Mouse (Mus musculus): ENCODE measurements around the gene Fam19a3. TPM values are rescaled to one million over a fixed set of nuclear protein-coding genes. Genes with fewer than 3 reads are reported as not detected.

The Fam19a3 gene
- polyA plus RNA-seq (2014; fragmentation: Nextera tagmentation; extraction: Ambion mirVana), result 1.2 and 2.2 TPM in 2 replicates

GRCm38 (mm10) chr3:104781471-104781903 is at the start of gene Fam19a3:
TSS of gene Fam19a3 (minus strand) at chr3:104781840.
- H3K4me2 ChIP-seq, result peak within 1 kb of the TSS; percentile 100
- H3K9ac ChIP-seq (ENCODE audit: low read depth, low read length), result peak within 1 kb of the TSS; percentile 80
- peak within 1 kb of the TSS; percentile 76 for H3K27ac ChIP-seq (ENCODE audit: low read depth, low read length)
- H3K4me1 ChIP-seq (ENCODE audit: control insufficient read depth, insufficient read depth, low read length), result peaks cover 20% of the 10 kb centered on the region
- H3K9me3 ChIP-seq (replicated peaks; ENCODE audit: control insufficient read depth, low read length), result no peaks in the 10 kb centered on the region
- H3K36me3 ChIP-seq (ENCODE audit: control insufficient read depth, insufficient read depth, low read length), result no peaks in the 10 kb centered on the region
- peak within 1 kb of the TSS; percentile 72 for H3K4me3 ChIP-seq (ENCODE audit: low read depth, low read length)
- ATAC-seq (replicated peaks; ENCODE audit: insufficient number of reproducible peaks, low FRiP score, low TSS enrichment), result peak; percentile 16; the same call in 1 of the 2 replicates
- WGBS (ENCODE audit: insufficient replicate concordance), result under 1% methylated on average over 26 of the region's 26 CpGs
- peaks cover 39% of the 10 kb centered on the region for H3K27me3 ChIP-seq (ENCODE audit: control insufficient read depth, insufficient read depth, low read length)

DNA sequence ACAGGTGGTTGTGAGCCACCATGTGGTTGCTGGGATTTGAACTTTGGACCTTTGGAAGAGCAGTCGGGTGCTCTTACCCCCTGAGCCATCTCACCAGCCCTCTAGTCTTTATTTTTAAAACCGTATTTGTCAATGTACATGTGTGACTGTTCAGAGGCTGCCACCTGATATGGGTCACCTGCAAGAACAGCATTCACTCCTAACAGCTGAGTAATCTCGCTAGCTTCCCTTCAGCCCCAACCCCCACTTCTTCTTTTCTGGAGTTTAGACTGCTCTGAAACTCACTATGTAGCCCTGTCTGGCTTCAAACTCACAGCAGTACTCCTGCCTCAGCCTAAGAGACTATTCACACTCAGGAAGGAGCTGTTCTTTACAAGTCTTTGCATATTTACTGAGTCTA is 40.8 kb upstream of the Fam19a3 start:
- Histone ChIP-seq H3K36me3 (ENCODE audit: control insufficient read depth, insufficient read depth, low read length) (peaks cover 3% of the 10 kb centered on the region; the same call in 1 of the 2 replicates), H3K27ac (ENCODE audit: low read depth, low read length) (no peak overlapping the region), H3K4me1 (ENCODE audit: control insufficient read depth, insufficient read depth, low read length) (peaks cover 12% of the 10 kb centered on the region), H3K9me3 (replicated peaks; ENCODE audit: control insufficient read depth, low read length) (no peaks in the 10 kb centered on the region), H3K9ac (ENCODE audit: low read depth, low read length) (no peak overlapping the region), H3K27me3 (ENCODE audit: control insufficient read depth, insufficient read depth, low read length) (no peaks in the 10 kb centered on the region), H3K4me3 (ENCODE audit: low read depth, low read length) (no peak overlapping the region), H3K4me2 (no peak overlapping the region)
- ATAC-seq (replicated peaks; ENCODE audit: insufficient number of reproducible peaks, low FRiP score, low TSS enrichment), result no peak
- WGBS (ENCODE audit: insufficient replicate concordance), result 87% methylated on average over 3 of the region's 3 CpGs

GRCm38 (mm10) chr3:104820426-104820825 is 38.8 kb upstream of the Fam19a3 start:
- no peak for ATAC-seq (replicated peaks; ENCODE audit: insufficient number of reproducible peaks, low FRiP score, low TSS enrichment)
- H3K9me3 ChIP-seq (replicated peaks; ENCODE audit: control insufficient read depth, low read length), result no peaks in the 10 kb centered on the region
- no peaks in the 10 kb centered on the region for H3K27me3 ChIP-seq (ENCODE audit: control insufficient read depth, insufficient read depth, low read length)
- no peak overlapping the region for H3K9ac ChIP-seq (ENCODE audit: low read depth, low read length)
- no peak overlapping the region for H3K4me3 ChIP-seq (ENCODE audit: low read depth, low read length)
- H3K4me2 ChIP-seq, result no peak overlapping the region
- peaks cover 3% of the 10 kb centered on the region; the same call in 1 of the 2 replicates for H3K36me3 ChIP-seq (ENCODE audit: control insufficient read depth, insufficient read depth, low read length)
- H3K27ac ChIP-seq (ENCODE audit: low read depth, low read length), result no peak overlapping the region; the same call in 1 of the 2 replicates
- WGBS (ENCODE audit: insufficient replicate concordance), result 71% methylated on average over 1 of the region's 1 CpGs
- H3K4me1 ChIP-seq (ENCODE audit: control insufficient read depth, insufficient read depth, low read length), result peaks cover 20% of the 10 kb centered on the region

GRCm38 (mm10) chr3:104818749-104819134 is 37.1 kb upstream of the Fam19a3 start:
- WGBS (ENCODE audit: insufficient replicate concordance), result 3% methylated on average over 3 of the region's 3 CpGs
- Histone ChIP-seq H3K36me3 (ENCODE audit: control insufficient read depth, insufficient read depth, low read length) (peaks cover 3% of the 10 kb centered on the region; the same call in 1 of the 2 replicates), H3K4me2 (peak overlapping the region; percentile 79), H3K9me3 (replicated peaks; ENCODE audit: control insufficient read depth, low read length) (no peaks in the 10 kb centered on the region), H3K27ac (ENCODE audit: low read depth, low read length) (peak overlapping the region; percentile 96), H3K9ac (ENCODE audit: low read depth, low read length) (peak overlapping the region; percentile 97), H3K4me1 (ENCODE audit: control insufficient read depth, insufficient read depth, low read length) (peaks cover 20% of the 10 kb centered on the region), H3K4me3 (ENCODE audit: low read depth, low read length) (peak overlapping the region; percentile 95), H3K27me3 (ENCODE audit: control insufficient read depth, insufficient read depth, low read length) (no peaks in the 10 kb centered on the region)
- ATAC-seq (replicated peaks; ENCODE audit: insufficient number of reproducible peaks, low FRiP score, low TSS enrichment), result no peak

- no peaks in the 10 kb centered on the region for H3K27me3 ChIP-seq (ENCODE audit: control insufficient read depth, insufficient read depth, low read length)
These were observed 36.5 kb upstream of the Fam19a3 start, which contains the start of gene Mov10 for GRCm38 (mm10) chr3:104817991-104818748. TSS of gene Mov10 (minus strand) at chr3:104818563.

DNA sequence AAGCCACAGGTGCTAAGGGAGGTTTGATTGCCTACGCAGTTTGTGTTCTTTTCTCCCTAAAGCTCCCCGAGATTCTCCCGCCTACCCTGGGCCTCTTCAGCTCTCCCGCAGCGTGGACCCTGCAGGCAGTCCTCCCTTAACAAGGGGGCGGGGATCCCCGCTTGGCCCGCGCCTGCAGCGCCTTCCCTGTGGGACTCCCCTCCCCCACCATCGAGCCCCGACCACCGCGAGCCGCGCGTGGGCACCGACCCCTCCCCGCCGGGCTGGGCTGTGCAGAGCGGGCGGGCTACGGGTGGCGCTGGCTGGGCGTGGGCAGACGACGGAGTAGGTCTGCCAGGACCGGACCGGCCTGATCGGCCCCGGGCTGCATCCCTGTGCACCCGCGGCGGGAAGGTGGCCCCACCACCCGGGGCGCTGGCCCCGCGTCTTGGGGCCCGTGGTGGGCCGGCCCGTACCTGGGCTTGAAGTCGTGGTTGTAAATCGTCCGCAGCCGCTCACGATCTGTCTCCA is 35.9 kb upstream of the Fam19a3 start:
- peak overlapping the region; percentile 96 for H3K27ac ChIP-seq (ENCODE audit: low read depth, low read length)

More at GRCm38 (mm10) chr3:104817991-104818748, 36.5 kb upstream of the Fam19a3 start, which contains the start of gene Mov10:
- Histone ChIP-seq H3K9me3 (replicated peaks; ENCODE audit: control insufficient read depth, low read length) (no peaks in the 10 kb centered on the region), H3K27ac (ENCODE audit: low read depth, low read length) (peak within 1 kb of the TSS; percentile 96), H3K9ac (ENCODE audit: low read depth, low read length) (peak within 1 kb of the TSS; percentile 97), H3K4me2 (peak within 1 kb of the TSS; percentile 79), H3K4me3 (ENCODE audit: low read depth, low read length) (peak within 1 kb of the TSS; percentile 95), H3K4me1 (ENCODE audit: control insufficient read depth, insufficient read depth, low read length) (peaks cover 20% of the 10 kb centered on the region), H3K36me3 (ENCODE audit: control insufficient read depth, insufficient read depth, low read length) (peaks cover 3% of the 10 kb centered on the region; the same call in 1 of the 2 replicates)
- WGBS (ENCODE audit: insufficient replicate concordance), result under 1% methylated on average over 40 of the region's 40 CpGs
- ATAC-seq (replicated peaks; ENCODE audit: insufficient number of reproducible peaks, low FRiP score, low TSS enrichment), result peak; percentile 83

DNA sequence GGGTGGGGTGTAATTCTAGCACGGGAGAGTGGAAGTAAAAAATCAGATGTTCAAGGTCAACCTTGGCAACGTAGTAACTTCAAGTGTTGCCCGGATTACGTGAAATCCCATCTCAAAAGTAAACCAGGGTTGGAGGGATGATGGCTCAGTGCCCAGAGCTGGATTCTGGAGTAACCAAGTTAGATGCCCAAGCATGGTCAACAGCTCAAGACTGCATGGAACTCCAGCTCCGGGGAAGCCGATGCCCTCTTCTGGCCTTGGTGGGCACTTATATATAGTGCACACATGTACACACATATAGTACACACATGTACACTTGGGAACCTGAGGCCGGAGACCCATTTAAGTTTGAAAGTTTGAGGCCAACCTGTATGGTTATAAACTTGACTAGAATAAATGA is 34.5 kb upstream of the Fam19a3 start:
- H3K4me2 ChIP-seq, result no peak overlapping the region
- H3K4me1 ChIP-seq (ENCODE audit: control insufficient read depth, insufficient read depth, low read length), result peaks cover 20% of the 10 kb centered on the region
- no peaks in the 10 kb centered on the region for H3K27me3 ChIP-seq (ENCODE audit: control insufficient read depth, insufficient read depth, low read length)
- 96% methylated on average over 7 of the region's 7 CpGs for WGBS (ENCODE audit: insufficient replicate concordance)
- H3K9ac ChIP-seq (ENCODE audit: low read depth, low read length), result no peak overlapping the region
- H3K9me3 ChIP-seq (replicated peaks; ENCODE audit: control insufficient read depth, low read length), result no peaks in the 10 kb centered on the region
- H3K36me3 ChIP-seq (ENCODE audit: control insufficient read depth, insufficient read depth, low read length), result peaks cover 3% of the 10 kb centered on the region; the same call in 1 of the 2 replicates
- no peak for ATAC-seq (replicated peaks; ENCODE audit: insufficient number of reproducible peaks, low FRiP score, low TSS enrichment)
- no peak overlapping the region for H3K27ac ChIP-seq (ENCODE audit: low read depth, low read length)
- no peak overlapping the region for H3K4me3 ChIP-seq (ENCODE audit: low read depth, low read length)

More for the DNA sequence above, 35.9 kb upstream of the Fam19a3 start:
- H3K4me2 ChIP-seq, result peak overlapping the region; percentile 79
- peak overlapping the region; percentile 97 for H3K9ac ChIP-seq (ENCODE audit: low read depth, low read length)
- no peaks in the 10 kb centered on the region for H3K27me3 ChIP-seq (ENCODE audit: control insufficient read depth, insufficient read depth, low read length)
- ATAC-seq (replicated peaks; ENCODE audit: insufficient number of reproducible peaks, low FRiP score, low TSS enrichment), result peak; percentile 44
- no peaks in the 10 kb centered on the region for H3K9me3 ChIP-seq (replicated peaks; ENCODE audit: control insufficient read depth, low read length)
- peaks cover 20% of the 10 kb centered on the region for H3K4me1 ChIP-seq (ENCODE audit: control insufficient read depth, insufficient read depth, low read length)
- H3K4me3 ChIP-seq (ENCODE audit: low read depth, low read length), result peak overlapping the region; percentile 95
- peaks cover 3% of the 10 kb centered on the region; the same call in 1 of the 2 replicates for H3K36me3 ChIP-seq (ENCODE audit: control insufficient read depth, insufficient read depth, low read length)
- WGBS (ENCODE audit: insufficient replicate concordance), result under 1% methylated on average over 35 of the region's 46 CpGs

DNA sequence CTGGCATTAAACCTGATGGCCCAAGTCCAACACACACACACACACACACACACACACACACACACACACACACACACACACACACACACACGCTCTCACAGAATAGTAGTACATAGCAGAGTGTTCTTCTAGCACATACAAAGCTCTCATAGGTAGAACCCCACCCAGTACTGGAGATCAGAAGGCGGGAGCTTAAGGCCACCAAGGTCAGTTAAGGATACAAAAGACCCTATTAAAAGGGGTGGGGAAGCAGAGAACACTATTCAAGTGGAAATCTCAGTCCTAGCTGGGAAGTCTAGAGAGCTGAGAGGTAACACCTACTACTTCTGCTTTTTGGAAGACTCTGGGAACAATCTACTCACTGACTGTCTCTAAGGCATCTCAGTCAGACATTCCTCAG is 33.7 kb upstream of the Fam19a3 start:
- Histone ChIP-seq H3K27ac (ENCODE audit: low read depth, low read length) (no peak overlapping the region), H3K4me2 (no peak overlapping the region), H3K4me3 (ENCODE audit: low read depth, low read length) (no peak overlapping the region), H3K4me1 (ENCODE audit: control insufficient read depth, insufficient read depth, low read length) (peaks cover 20% of the 10 kb centered on the region), H3K27me3 (ENCODE audit: control insufficient read depth, insufficient read depth, low read length) (no peaks in the 10 kb centered on the region), H3K9ac (ENCODE audit: low read depth, low read length) (no peak overlapping the region), H3K9me3 (replicated peaks; ENCODE audit: control insufficient read depth, low read length) (no peaks in the 10 kb centered on the region), H3K36me3 (ENCODE audit: control insufficient read depth, insufficient read depth, low read length) (no peaks in the 10 kb centered on the region)
- 93% methylated on average over 2 of the region's 2 CpGs for WGBS (ENCODE audit: insufficient replicate concordance)
- ATAC-seq (replicated peaks; ENCODE audit: insufficient number of reproducible peaks, low FRiP score, low TSS enrichment), result no peak

Data from heart, embryonic 11.5 days (tissue).